Mouse (Mus musculus) kidney, adult 2 months (tissue): ENCODE results near the gene Egr4. TPM values are rescaled to one million over a fixed set of nuclear protein-coding genes. Genes with fewer than 3 reads are reported as not detected.

Source experiments
- DNase-seq: peaks from one replicate; pipeline ENCODE4 v3.0.0; 2021
- H3K27ac ChIP-seq: fragments of 200-500 bp; 2 replicates; pipeline ENCODE4 v1.5.1; 2012; ENCODE audit warnings: low read depth, low read length, control low read depth, inconsistent platforms; ENCODE audit not compliant: insufficient read depth
- H3K27me3 ChIP-seq: fragments of 200-500 bp; replicated peaks from 2 replicates; pipeline ENCODE4 v1.6.1; 2012; ENCODE audit warnings: mild to moderate bottlenecking, moderate library complexity, low read length, inconsistent platforms; ENCODE audit not compliant: control insufficient read depth, insufficient read depth
- H3K36me3 ChIP-seq: fragments of 200-500 bp; 2 replicates; pipeline ENCODE4 v1.6.1; 2012; ENCODE audit warnings: mild to moderate bottlenecking, moderate library complexity, low read length, inconsistent platforms; ENCODE audit not compliant: control insufficient read depth, insufficient read depth
- H3K4me1 ChIP-seq: fragments of 200-500 bp; 2 replicates; pipeline ENCODE4 v1.6.1; 2011; ENCODE audit warnings: low read length; ENCODE audit not compliant: control insufficient read depth, insufficient read depth
- H3K4me3 ChIP-seq: fragments of 200-500 bp; 2 replicates; pipeline ENCODE4 v1.5.1; 2011; ENCODE audit warnings: mild to moderate bottlenecking, low read depth, low read length, control low read depth; ENCODE audit not compliant: insufficient read depth
- CTCF ChIP-seq: fragments of 200-500 bp; conservative IDR thresholded peaks from 2 replicates; pipeline ENCODE4 v1.5.1; 2011; ENCODE audit warnings: low read depth, mild to moderate bottlenecking, control low read depth, low read length, moderate library complexity, mixed read lengths; ENCODE audit not compliant: insufficient read depth, insufficient read length
- POLR2A ChIP-seq: fragments of 200-500 bp; IDR thresholded peaks from one replicate; pipeline ENCODE4 v1.6.1; 2011; ENCODE audit warnings: low read depth, low read length, control low read depth
- WGBS: fragments of 180-500 bp; shearing (Covaris S2); methylation state at CpG from one replicate; pipeline ENCODE4 v1.1.7; 2018; 5-methylcytosine and 5-hydroxymethylcytosine counted together
- polyA plus RNA-seq: library from polyadenylated mRNA; depleted of rRNA; stranded (reverse); fragments of >200 nt; gene quantifications from 2 replicates; pipeline ENCODE4 v1.2.3, GENCODE M21; 2012

Gene Egr4
- polyA plus RNA-seq, 1 experiment = not detected

- H3K27ac ChIP-seq = no peak overlapping the region
- no peak overlapping the region for H3K4me3 ChIP-seq
- DNase-seq = no peak
- 60% methylated on average over 5 of the region's 5 CpGs for WGBS
- no peaks in the 10 kb centered on the region for H3K4me1 ChIP-seq
- no peaks in the 10 kb centered on the region for H3K36me3 ChIP-seq
- TF ChIP-seq CTCF (no peak), POLR2A (no peak)
- peaks cover 13% of the 10 kb centered on the region for H3K27me3 ChIP-seq
Measured at GRCm38 (mm10) chr6:85508602-85509001, 4.8 kb downstream of the Egr4 start.

- 86% methylated on average over 2 of the region's 2 CpGs for WGBS
- no peaks in the 10 kb centered on the region for H3K36me3 ChIP-seq
- H3K27me3 ChIP-seq = no peaks in the 10 kb centered on the region
- H3K4me3 ChIP-seq = no peak overlapping the region
- no peaks in the 10 kb centered on the region for H3K4me1 ChIP-seq
- no peak for DNase-seq
- no peak for TF ChIP-seq POLR2A
- TF ChIP-seq CTCF = no peak
- H3K27ac ChIP-seq = no peak overlapping the region
Measured at GRCm38 (mm10) chr6:85504908-85505307, 8.5 kb downstream of the Egr4 start.

- under 1% methylated on average over 20 of the region's 22 CpGs for WGBS
- Histone ChIP-seq H3K4me3 (peak within 1 kb of the TSS; percentile 20; the same call in 1 of the 2 replicates), H3K4me1 (no peaks in the 10 kb centered on the region), H3K27ac (no peak within 1 kb of the TSS), H3K27me3 (no peaks in the 10 kb centered on the region), H3K36me3 (no peaks in the 10 kb centered on the region)
- TF ChIP-seq CTCF = no peak
- no peak for TF ChIP-seq POLR2A
- DNase-seq = no peak
Measured at GRCm38 (mm10) chr6:85502911-85503250, 10.5 kb downstream of the Egr4 start, which contains the start of gene Fbxo41. Fbxo41 (minus strand) TSS chr6:85502994.

DNA sequence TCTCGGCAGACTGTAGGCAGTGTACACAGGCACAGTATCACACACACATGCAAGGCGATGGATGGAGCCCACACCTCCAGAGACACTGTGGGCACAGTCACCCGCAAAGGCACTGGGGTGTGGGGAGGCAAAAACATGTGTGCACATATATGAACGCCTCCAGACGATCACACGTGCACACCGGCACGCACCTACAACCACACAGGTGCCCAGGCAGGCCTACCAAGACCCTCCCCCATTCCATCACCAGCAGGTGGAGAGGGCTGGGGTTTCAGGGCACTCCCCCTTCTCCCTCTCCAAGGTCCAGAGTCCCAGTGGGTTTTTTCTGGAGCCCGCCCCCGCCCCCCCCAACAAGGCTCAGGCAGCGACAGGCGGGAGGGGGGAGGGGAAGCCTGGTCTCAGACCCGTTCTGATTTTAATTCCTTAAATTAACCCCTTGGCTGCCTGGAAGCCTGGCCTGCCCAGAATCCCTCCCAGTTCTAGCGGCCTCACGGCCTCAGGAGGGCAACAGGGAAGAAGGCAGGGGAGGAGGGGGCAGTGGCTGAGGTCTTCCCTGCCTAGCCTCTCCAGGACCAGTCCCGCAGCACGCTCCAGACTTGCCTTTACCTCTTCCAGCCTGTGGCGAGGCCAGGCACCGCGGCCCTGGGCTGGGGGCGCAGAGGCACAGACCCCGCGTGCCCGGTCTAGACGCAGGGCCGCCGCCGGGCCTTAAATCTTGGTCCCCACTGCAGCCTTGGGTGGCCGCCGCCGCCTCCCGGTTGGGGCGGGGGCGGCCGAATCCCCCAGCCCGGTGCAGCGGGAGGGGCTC, 11.1 kb downstream of the Egr4 start:
- no peak for DNase-seq
- Histone ChIP-seq H3K4me1 (no peaks in the 10 kb centered on the region), H3K27ac (no peak overlapping the region), H3K4me3 (peak overlapping the region; percentile 20; the same call in 1 of the 2 replicates), H3K27me3 (no peaks in the 10 kb centered on the region), H3K36me3 (no peaks in the 10 kb centered on the region)
- WGBS = 3% methylated on average over 34 of the region's 37 CpGs
- no peak for TF ChIP-seq CTCF
- no peak for TF ChIP-seq POLR2A

GRCm38 (mm10) chr6:85501571-85502102, 11.8 kb downstream of the Egr4 start:
- no peak for DNase-seq
- no peak for TF ChIP-seq POLR2A
- no peak for TF ChIP-seq CTCF
- Histone ChIP-seq H3K27ac (no peak overlapping the region), H3K4me3 (no peak overlapping the region), H3K36me3 (no peaks in the 10 kb centered on the region), H3K4me1 (no peaks in the 10 kb centered on the region), H3K27me3 (no peaks in the 10 kb centered on the region)
- 20% methylated on average over 6 of the region's 6 CpGs for WGBS

DNA sequence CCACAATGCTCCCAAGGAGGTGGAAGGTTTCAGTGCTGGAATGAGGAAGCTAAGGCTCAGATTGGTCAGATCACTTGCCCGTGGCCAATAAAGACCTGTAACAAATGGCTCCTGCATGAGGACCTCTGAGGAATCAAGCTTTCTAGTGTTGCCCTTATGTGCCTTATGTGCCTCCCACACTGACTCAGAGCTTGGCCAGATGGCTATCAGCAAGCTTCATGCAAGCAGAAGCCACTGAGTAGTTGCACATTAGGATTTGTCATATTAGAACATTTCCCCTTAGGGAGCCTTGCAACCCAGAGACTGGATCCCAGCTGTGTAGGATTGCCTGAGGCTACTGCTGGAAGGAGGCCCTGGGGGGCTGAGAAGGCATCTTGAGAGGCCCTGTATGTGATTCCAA, 13.0 kb downstream of the Egr4 start:
- no peak overlapping the region for H3K4me3 ChIP-seq
- TF ChIP-seq POLR2A (no peak), CTCF (no peak)
- no peak for DNase-seq
- no peak overlapping the region for H3K27ac ChIP-seq
- H3K4me1 ChIP-seq = no peaks in the 10 kb centered on the region
- H3K27me3 ChIP-seq = no peaks in the 10 kb centered on the region
- H3K36me3 ChIP-seq = no peaks in the 10 kb centered on the region
- WGBS = 50% methylated on average over 1 of the region's 1 CpGs

DNA sequence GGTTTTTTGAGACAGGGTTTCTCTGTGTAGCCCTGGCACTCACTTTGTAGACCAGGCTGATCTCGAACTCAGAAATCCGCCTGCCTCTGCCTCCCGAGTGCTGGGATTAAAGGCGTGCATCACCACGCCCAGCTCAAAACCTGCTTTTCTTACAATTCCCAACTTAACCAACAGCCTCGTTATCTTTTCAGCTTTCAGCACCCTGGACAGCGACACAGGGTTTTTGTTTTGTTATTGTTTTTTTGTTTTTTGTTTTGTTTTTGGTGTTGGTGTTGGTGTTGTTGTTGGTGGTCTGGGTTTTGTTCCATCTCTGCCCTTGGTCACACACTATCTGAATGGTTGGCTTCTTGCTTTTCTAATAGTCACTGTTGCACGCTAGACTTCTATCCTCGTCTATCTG, 15.2 kb downstream of the Egr4 start:
- Histone ChIP-seq H3K27me3 (no peaks in the 10 kb centered on the region), H3K4me3 (no peak overlapping the region), H3K27ac (no peak overlapping the region), H3K36me3 (no peaks in the 10 kb centered on the region), H3K4me1 (no peaks in the 10 kb centered on the region)
- WGBS = 62% methylated on average over 9 of the region's 9 CpGs
- DNase-seq = no peak
- TF ChIP-seq CTCF (no peak), POLR2A (no peak)
